Mouse (Mus musculus) bone marrow macrophage, adult 2 months (primary cell): ENCODE measurements around the gene Sds.

Experiments used
- CTCF ChIP-seq: IDR thresholded peaks from 2 replicates; pipeline ENCODE4 v1.5.1; 2012; ENCODE audit warnings: low read depth, mild to moderate bottlenecking, low read length, moderate library complexity
- POLR2A ChIP-seq: IDR thresholded peaks from 2 replicates; pipeline ENCODE4 v1.6.1; 2012; ENCODE audit warnings: mild to moderate bottlenecking, low read depth, low read length, borderline replicate concordance

- TF ChIP-seq CTCF (no peak), POLR2A (no peak)
These were observed 14.4 kb upstream of the Sds start for GRCm38 (mm10) chr5:120461902-120462301.
